Mouse (Mus musculus) thymus, postnatal 10 days (tissue): ENCODE data around the gene Nanos1.

Source experiments
- DNase-seq, 2 experiments: peaks; one replicate each; pipeline ENCODE4 v3.0.0; 2021; ENCODE audit warnings: low spot score in 2 of 2

Nanos1 gene

GRCm38 (mm10) chr19:60788214-60788960 is 32.6 kb downstream of the Nanos1 start:
- DNase-seq = no peak

- DNase-seq = no peak
Measured at GRCm38 (mm10) chr19:60789452-60789851, 33.7 kb downstream of the Nanos1 start.

DNA sequence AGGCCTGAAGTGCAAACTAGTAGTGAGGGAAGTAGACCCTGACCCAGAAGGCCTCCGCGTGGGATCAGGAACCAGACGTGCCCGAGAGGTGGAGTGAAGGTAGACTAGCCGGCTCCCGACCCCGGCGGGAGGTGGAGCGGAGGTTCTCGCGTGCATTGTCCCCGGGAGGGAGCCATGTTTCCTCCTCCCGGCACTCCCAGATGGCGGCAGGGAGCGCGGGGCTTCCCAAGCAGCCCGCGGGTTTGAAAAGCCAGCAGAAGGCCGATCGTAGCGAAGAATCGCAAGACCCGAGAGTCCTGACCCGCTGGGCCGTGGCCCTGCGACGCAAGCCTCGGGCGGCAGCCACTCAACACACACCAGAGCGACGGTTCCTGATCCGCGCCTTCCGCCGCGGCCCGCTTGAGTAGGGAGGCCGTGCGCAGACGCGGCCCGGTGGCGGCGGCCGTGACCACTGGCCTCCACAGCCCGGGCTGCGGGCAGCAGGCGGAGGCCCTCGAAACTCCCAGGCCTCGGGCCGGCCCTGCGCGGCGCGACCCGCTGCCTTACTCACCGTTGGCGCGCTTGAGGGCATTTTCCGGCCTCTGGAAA is 34.2 kb downstream of the Nanos1 start:
- DNase-seq = peak; percentile 33 to 46

DNA sequence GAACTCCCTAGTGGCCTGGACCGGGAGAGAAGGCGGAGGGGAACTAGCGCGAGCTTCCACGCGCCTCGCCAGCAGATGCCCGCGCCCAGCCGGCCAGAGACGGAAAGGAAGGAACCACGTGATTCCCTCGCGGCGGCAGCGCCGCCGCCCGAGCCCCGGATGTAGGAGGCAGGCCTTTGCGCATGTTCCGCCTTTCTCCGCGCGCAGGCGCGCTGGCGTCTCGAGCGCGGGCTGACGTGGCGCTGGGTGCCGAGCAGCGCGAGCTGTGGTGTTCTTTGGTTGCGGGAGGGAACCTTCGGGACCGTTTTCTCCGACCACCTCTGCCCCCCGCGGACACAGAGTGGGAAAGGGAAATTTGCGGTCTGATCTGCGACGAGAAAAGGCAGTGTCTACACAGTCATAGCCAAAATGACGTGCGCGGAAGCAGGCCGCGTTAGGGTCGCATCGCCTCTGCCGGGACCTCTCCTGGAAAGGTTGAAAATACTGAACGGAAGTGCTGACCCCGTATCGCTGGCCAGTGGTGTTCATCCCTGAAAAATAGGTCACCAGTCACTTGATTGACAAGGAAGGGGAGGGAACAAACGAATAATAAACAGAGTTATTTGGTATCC is 34.9 kb downstream of the Nanos1 start, which contains the start of gene Eif3a:
TSS of gene Eif3a (minus strand) at position 108 of the 611 bp plus-strand sequence.
- peak; percentile 88 to 93 for DNase-seq

DNA sequence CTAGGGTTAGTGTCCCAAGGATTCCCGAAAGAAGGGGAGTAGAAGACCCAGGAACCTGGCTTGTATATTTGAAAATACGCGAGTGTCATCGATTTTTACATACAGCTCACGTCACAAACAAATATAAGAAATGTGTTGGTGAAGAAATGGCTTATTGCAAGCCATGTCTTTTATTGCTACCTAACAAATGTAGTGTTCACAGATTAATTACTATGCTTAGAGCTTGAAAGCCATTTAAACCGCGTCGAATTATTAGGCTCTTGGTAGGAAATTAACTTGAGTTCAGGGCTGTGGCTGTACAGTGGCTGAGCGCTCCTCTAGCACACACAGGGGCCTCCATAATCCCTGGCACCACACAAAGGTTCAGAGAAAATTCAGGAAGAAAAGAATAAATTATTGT is 35.4 kb downstream of the Nanos1 start:
- DNase-seq = no peak

DNA sequence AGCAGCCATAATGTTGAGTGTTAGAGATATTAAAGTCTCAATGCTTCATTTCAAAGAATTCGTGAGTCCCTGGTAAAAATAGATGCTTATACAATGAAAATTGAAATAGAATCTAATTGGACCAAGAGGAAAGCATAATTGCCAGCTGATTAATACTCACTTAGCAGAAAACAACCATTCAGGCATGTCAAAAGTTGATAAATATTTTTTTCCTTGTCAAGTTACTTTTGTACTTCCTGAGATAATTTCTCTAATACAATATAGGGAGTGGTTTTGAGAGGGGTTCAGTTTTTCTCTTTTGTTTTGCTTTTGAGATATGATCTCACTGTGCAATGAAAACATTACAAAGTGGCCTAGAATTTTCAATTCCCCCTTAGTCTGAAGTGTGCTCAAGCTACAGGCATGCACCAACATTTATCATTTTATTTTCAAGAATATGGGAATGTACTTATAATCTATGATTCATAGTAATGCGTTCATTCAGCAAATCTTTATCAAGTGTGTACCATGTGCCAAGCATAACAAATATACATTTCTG is 37.5 kb downstream of the Nanos1 start:
- no peak for DNase-seq

GRCm38 (mm10) chr19:60795244-60795643 is 39.5 kb downstream of the Nanos1 start:
- no peak for DNase-seq

DNA sequence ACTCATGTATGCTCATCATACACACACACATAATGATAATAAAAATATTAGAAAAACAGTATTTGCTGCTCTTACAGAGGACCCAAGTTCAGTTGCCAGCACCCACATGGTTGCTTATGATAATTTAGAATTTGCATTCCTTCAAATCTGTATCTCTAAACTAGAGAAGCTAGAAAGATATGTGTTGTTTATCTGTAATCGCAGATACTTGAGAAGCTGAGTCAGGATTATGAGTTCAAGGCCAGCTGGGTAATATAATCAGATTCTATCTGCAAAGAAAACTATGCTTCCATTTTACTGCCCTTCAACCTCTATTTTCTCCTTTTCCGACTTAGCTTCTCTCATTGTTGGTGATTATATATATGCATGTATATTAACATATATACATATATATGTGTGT is 41.6 kb downstream of the Nanos1 start:
- DNase-seq = no peak

DNA sequence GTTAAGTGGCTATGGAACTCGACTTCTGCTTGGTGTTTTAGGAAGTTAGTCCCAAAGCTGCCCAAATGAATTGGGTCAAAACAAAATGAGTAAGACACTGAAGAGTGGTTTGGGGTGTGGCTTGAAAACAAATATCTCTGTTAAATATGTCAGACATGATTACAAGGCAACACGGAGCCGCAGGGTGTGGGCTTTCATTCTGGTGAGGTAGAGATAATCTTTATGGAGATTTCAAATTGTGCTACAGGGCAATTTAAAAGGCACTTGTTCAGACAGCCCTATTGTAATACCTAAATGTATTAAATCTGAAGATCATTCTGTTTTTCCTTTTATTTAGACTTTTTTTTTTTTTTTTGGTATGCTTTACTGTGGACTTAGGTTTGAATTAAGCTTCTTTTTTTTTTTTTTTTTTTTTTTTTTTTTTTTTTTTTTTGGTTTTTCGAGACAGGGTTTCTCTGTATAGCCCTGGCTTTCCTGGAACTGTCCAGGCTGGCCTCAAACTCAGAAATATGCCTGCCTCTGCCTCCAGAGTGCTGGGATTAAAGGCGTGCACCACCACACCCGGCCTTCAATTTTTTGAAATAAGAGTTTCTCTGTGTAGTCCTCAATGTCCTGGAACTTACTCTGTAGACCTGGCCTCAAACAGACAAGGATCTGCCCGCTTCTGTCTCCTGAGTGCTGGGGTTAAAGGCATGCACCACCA is 44.2 kb downstream of the Nanos1 start:
- DNase-seq = no peak

DNA sequence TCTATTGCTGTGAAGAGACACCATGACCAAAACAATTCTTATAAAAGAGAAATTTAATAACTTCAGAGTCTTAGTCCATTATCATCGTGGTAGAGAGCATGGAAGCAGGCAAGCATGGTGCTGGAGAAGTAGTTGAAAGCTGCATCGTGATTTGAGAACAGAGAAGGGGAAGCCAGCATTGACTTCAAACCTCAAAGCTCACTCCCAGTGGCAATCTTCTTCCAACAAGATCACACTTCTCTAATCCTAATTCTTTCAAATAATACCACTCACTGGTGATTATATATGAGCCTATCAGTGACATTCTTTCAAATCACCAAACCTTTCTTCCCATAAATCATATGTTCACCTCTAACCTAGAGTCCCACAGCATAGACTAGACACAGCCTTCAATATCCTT is 49.1 kb downstream of the Nanos1 start:
- no peak for DNase-seq
